ENCODE assay signal across 1 mouse cellular context in genomic region chr2:11777091-11778068, GRCm38 (mm10).
TF ChIP-seq lines count a peak whose summit lies in the region.

Gene Fbh1, minus strand, starts transcription at chr2:11777582.
Gene Ankrd16, plus strand, starts transcription at chr2:11777876.

TF ChIP-seq in myocyte, 11 proteins besides CTCF, POLR2A, EP300 and RAD21 (continued from another document):
- no peak for TF ChIP-seq TCF12 (IDR thresholded peaks at IDR 0.05; ENCODE audit: insufficient read depth, poor library complexity, severe bottlenecking)
